Mouse (Mus musculus): Measurements from ENCODE around the gene Oat. TPM values are rescaled to one million over a fixed set of nuclear protein-coding genes. Genes with fewer than 3 reads are reported as not detected.

Gene Oat
- polyA plus RNA-seq, 1 experiment from 2014 or later, result 145 TPM

- 83% methylated on average over 6 of the region's 6 CpGs for WGBS
- Histone ChIP-seq H3K9me3 (replicated peaks) (no peaks in the 10 kb centered on the region), H3K27me3 (ENCODE audit: low read depth, poor library complexity, severe bottlenecking) (peaks cover 43% of the 10 kb centered on the region), H3K27ac (replicated peaks) (no peak overlapping the region), H3K36me3 (no peaks in the 10 kb centered on the region), H3K4me1 (peaks cover 8% of the 10 kb centered on the region), H3K4me3 (no peak overlapping the region)
- no peak for DNase-seq (ENCODE audit: low spot score)
These were observed 4.3 kb upstream of the Oat start for GRCm38 (mm10) chr7:132580511-132580910.

- no peak for DNase-seq (ENCODE audit: low spot score)
- peaks cover 43% of the 10 kb centered on the region for H3K27me3 ChIP-seq (ENCODE audit: low read depth, poor library complexity, severe bottlenecking)
- WGBS, result 58% methylated on average over 4 of the region's 4 CpGs
- peaks cover 33% of the 10 kb centered on the region for H3K4me1 ChIP-seq
- no peaks in the 10 kb centered on the region for H3K36me3 ChIP-seq
- H3K27ac ChIP-seq (replicated peaks), result peak overlapping the region; percentile 93
- H3K9me3 ChIP-seq (replicated peaks), result no peaks in the 10 kb centered on the region
- H3K4me3 ChIP-seq, result peak overlapping the region; percentile 82; the same call in 1 of the 2 replicates
These were observed 693 bp upstream of the Oat start for GRCm38 (mm10) chr7:132576891-132577290.

GRCm38 (mm10) chr7:132575623-132576022, 575 bp downstream of the Oat start:
- Histone ChIP-seq H3K27ac (replicated peaks) (peak overlapping the region; percentile 93), H3K27me3 (ENCODE audit: low read depth, poor library complexity, severe bottlenecking) (peaks cover 37% of the 10 kb centered on the region), H3K4me1 (peaks cover 33% of the 10 kb centered on the region), H3K4me3 (peak overlapping the region; percentile 82), H3K36me3 (no peaks in the 10 kb centered on the region), H3K9me3 (replicated peaks) (no peaks in the 10 kb centered on the region)
- peak; percentile 85 for DNase-seq (ENCODE audit: low spot score)
- WGBS, result 1% methylated on average over 13 of the region's 13 CpGs

GRCm38 (mm10) chr7:132574646-132575045, 1.6 kb downstream of the Oat start:
- 98% methylated on average over 5 of the region's 5 CpGs for WGBS
- Histone ChIP-seq H3K9me3 (replicated peaks) (no peaks in the 10 kb centered on the region), H3K27ac (replicated peaks) (no peak overlapping the region), H3K4me3 (no peak overlapping the region), H3K36me3 (peaks cover 1% of the 10 kb centered on the region), H3K4me1 (peaks cover 33% of the 10 kb centered on the region), H3K27me3 (ENCODE audit: low read depth, poor library complexity, severe bottlenecking) (peaks cover 28% of the 10 kb centered on the region)
- DNase-seq (ENCODE audit: low spot score), result no peak

- Histone ChIP-seq H3K36me3 (peaks cover 16% of the 10 kb centered on the region), H3K27me3 (ENCODE audit: low read depth, poor library complexity, severe bottlenecking) (peaks cover 16% of the 10 kb centered on the region), H3K27ac (replicated peaks) (no peak overlapping the region; the same call in 1 of the 2 replicates), H3K9me3 (replicated peaks) (no peaks in the 10 kb centered on the region), H3K4me1 (peaks cover 33% of the 10 kb centered on the region), H3K4me3 (no peak overlapping the region)
- 70% methylated on average over 6 of the region's 6 CpGs for WGBS
- DNase-seq (ENCODE audit: low spot score), result no peak
These were observed 3.0 kb downstream of the Oat start for GRCm38 (mm10) chr7:132573205-132573604.

- peaks cover 20% of the 10 kb centered on the region for H3K36me3 ChIP-seq
- H3K4me1 ChIP-seq, result peaks cover 33% of the 10 kb centered on the region
- H3K27me3 ChIP-seq (ENCODE audit: low read depth, poor library complexity, severe bottlenecking), result peaks cover 11% of the 10 kb centered on the region
- H3K4me3 ChIP-seq, result no peak overlapping the region
- no peaks in the 10 kb centered on the region for H3K9me3 ChIP-seq (replicated peaks)
- DNase-seq (ENCODE audit: low spot score), result no peak
- H3K27ac ChIP-seq (replicated peaks), result no peak overlapping the region
- 85% methylated on average over 3 of the region's 3 CpGs for WGBS
These were observed 3.5 kb downstream of the Oat start for GRCm38 (mm10) chr7:132572738-132573137.

- 95% methylated on average over 8 of the region's 8 CpGs for WGBS
- H3K27me3 ChIP-seq (ENCODE audit: low read depth, poor library complexity, severe bottlenecking), result no peaks in the 10 kb centered on the region
- H3K4me3 ChIP-seq, result no peak overlapping the region
- H3K4me1 ChIP-seq, result peaks cover 30% of the 10 kb centered on the region
- peaks cover 30% of the 10 kb centered on the region for H3K36me3 ChIP-seq
- no peak for DNase-seq (ENCODE audit: low spot score)
- no peaks in the 10 kb centered on the region for H3K9me3 ChIP-seq (replicated peaks)
- no peak overlapping the region for H3K27ac ChIP-seq (replicated peaks)
These were observed 4.7 kb downstream of the Oat start for GRCm38 (mm10) chr7:132571481-132571880.

GRCm38 (mm10) chr7:132570071-132570470, 6.1 kb downstream of the Oat start:
- H3K9me3 ChIP-seq (replicated peaks), result no peaks in the 10 kb centered on the region
- WGBS, result 87% methylated on average over 5 of the region's 5 CpGs

GRCm38 (mm10) chr7:132568817-132569216, 7.4 kb downstream of the Oat start:
- Histone ChIP-seq H3K4me1 (peaks cover 13% of the 10 kb centered on the region), H3K4me3 (no peak overlapping the region), H3K9me3 (replicated peaks) (no peaks in the 10 kb centered on the region), H3K27me3 (ENCODE audit: low read depth, poor library complexity, severe bottlenecking) (no peaks in the 10 kb centered on the region), H3K27ac (replicated peaks) (no peak overlapping the region), H3K36me3 (peaks cover 55% of the 10 kb centered on the region)
- DNase-seq (ENCODE audit: low spot score), result no peak
- 93% methylated on average over 6 of the region's 6 CpGs for WGBS

More at GRCm38 (mm10) chr7:132570071-132570470, 6.1 kb downstream of the Oat start:
- no peak for DNase-seq (ENCODE audit: low spot score)
- Histone ChIP-seq H3K36me3 (peaks cover 42% of the 10 kb centered on the region), H3K4me3 (no peak overlapping the region), H3K4me1 (peaks cover 21% of the 10 kb centered on the region), H3K27me3 (ENCODE audit: low read depth, poor library complexity, severe bottlenecking) (no peaks in the 10 kb centered on the region), H3K27ac (replicated peaks) (no peak overlapping the region)

- H3K4me3 ChIP-seq, result no peak overlapping the region
- no peak overlapping the region for H3K27ac ChIP-seq (replicated peaks)
- 81% methylated on average over 1 of the region's 1 CpGs for WGBS
- peaks cover 84% of the 10 kb centered on the region for H3K36me3 ChIP-seq
- no peaks in the 10 kb centered on the region for H3K9me3 ChIP-seq (replicated peaks)
- no peaks in the 10 kb centered on the region for H3K4me1 ChIP-seq
- no peak for DNase-seq (ENCODE audit: low spot score)
- no peaks in the 10 kb centered on the region for H3K27me3 ChIP-seq (ENCODE audit: low read depth, poor library complexity, severe bottlenecking)
These were observed 10.4 kb downstream of the Oat start for GRCm38 (mm10) chr7:132565831-132566230.

GRCm38 (mm10) chr7:132559138-132559766, 16.9 kb downstream of the Oat start:
- Histone ChIP-seq H3K27me3 (ENCODE audit: low read depth, poor library complexity, severe bottlenecking) (no peaks in the 10 kb centered on the region; the same call in 1 of the 2 replicates), H3K36me3 (peaks cover 77% of the 10 kb centered on the region), H3K4me3 (no peak overlapping the region), H3K27ac (replicated peaks) (no peak overlapping the region), H3K4me1 (0 out of 2 replicates have a peak, but pooled peaks cover 3% of the 10 kb centered on the region), H3K9me3 (replicated peaks) (no peaks in the 10 kb centered on the region)
- no peak for DNase-seq (ENCODE audit: low spot score)
- WGBS, result 76% methylated on average over 3 of the region's 3 CpGs

GRCm38 (mm10) chr7:132558141-132558736, 18.0 kb downstream of the Oat start:
- 94% methylated on average over 7 of the region's 7 CpGs for WGBS
- H3K27ac ChIP-seq (replicated peaks), result no peak overlapping the region
- no peak for DNase-seq (ENCODE audit: low spot score)
- 0 out of 2 replicates have a peak, but pooled peaks cover 3% of the 10 kb centered on the region for H3K4me1 ChIP-seq
- H3K9me3 ChIP-seq (replicated peaks), result no peaks in the 10 kb centered on the region
- H3K36me3 ChIP-seq, result peaks cover 67% of the 10 kb centered on the region
- no peaks in the 10 kb centered on the region; the same call in 1 of the 2 replicates for H3K27me3 ChIP-seq (ENCODE audit: low read depth, poor library complexity, severe bottlenecking)
- no peak overlapping the region for H3K4me3 ChIP-seq

- Histone ChIP-seq H3K4me3 (no peak overlapping the region), H3K4me1 (0 out of 2 replicates have a peak, but pooled peaks cover 3% of the 10 kb centered on the region), H3K27ac (replicated peaks) (no peak overlapping the region), H3K9me3 (replicated peaks) (no peaks in the 10 kb centered on the region), H3K36me3 (peaks cover 50% of the 10 kb centered on the region), H3K27me3 (ENCODE audit: low read depth, poor library complexity, severe bottlenecking) (no peaks in the 10 kb centered on the region; the same call in 1 of the 2 replicates)
- WGBS, result 91% methylated on average over 5 of the region's 5 CpGs
- no peak for DNase-seq (ENCODE audit: low spot score)
These were observed 19.6 kb downstream of the Oat start for GRCm38 (mm10) chr7:132556575-132556974.

All from midbrain, embryonic 10.5 days (tissue).